Mouse (Mus musculus) megakaryocyte, embryonic 14.5 days (primary cell): ENCODE data around the gene Mrpl9. TPM values are rescaled to one million over a fixed set of nuclear protein-coding genes. Genes with fewer than 3 reads are reported as not detected.

ENCODE experiments used
- H3K27me3 ChIP-seq: replicated peaks from 2 replicates; pipeline ENCODE3; 2012; ENCODE audit warnings: inconsistent platforms
- H3K36me3 ChIP-seq: replicated peaks from 2 replicates; pipeline ENCODE3; 2012; ENCODE audit warnings: low read length, inconsistent platforms, mixed read lengths
- H3K4me1 ChIP-seq: 2 replicates; pipeline ENCODE4 v1.6.1; 2012; ENCODE audit warnings: inconsistent platforms
- H3K4me3 ChIP-seq: replicated peaks from 2 replicates; pipeline ENCODE3; 2012; ENCODE audit warnings: moderate library complexity, mild to moderate bottlenecking, inconsistent platforms
- H3K9me3 ChIP-seq: 2 replicates; pipeline ENCODE4 v1.6.1; 2012; ENCODE audit warnings: inconsistent platforms
- FLI1 ChIP-seq: IDR thresholded peaks from 2 replicates; pipeline ENCODE4 v1.6.1; 2012; ENCODE audit warnings: low read length, inconsistent platforms, mixed read lengths
- GATA1 ChIP-seq: IDR thresholded peaks from 3 replicates; pipeline ENCODE4 v1.6.1; 2012; ENCODE audit warnings: mixed read lengths, low read length, inconsistent platforms, borderline replicate concordance
- polyA plus RNA-seq: library from polyadenylated mRNA; stranded (reverse); fragments of >175 nt; gene quantifications from 2 replicates; pipeline ENCODE4 v1.2.3, GENCODE M21; 2012; ENCODE audit warnings: low replicate concordance; ENCODE audit not compliant: insufficient read depth

Gene Mrpl9
- polyA plus RNA-seq, 1 experiment, result 35.2 TPM

DNA sequence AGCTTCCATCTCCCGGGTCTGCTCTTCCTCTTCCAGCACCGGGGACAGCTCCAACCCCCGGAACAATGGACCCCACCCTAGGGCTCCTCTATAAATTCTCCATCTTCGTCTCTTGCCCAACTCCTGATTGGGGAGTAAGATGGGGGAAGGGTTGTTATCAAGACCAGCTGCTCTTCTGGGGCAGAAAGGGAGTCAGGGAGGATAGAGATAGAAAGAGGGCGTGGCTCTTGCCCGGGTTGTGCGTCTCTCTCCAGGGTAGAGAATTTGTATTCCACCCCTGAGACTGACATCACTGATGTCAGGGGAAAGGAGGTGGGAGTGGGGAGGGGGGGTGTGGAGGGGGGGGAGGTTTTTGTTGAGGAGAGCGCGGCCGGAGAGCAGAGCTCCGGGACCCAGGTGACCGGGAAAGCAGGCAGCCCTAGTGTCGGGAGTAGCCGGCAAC, 34.9 kb downstream of the Mrpl9 start, which contains the start of gene Celf3:
Celf3 (plus strand) TSS at position 315 of the 442 bp plus-strand sequence.
- Histone ChIP-seq H3K27me3 (peaks cover 72% of the 10 kb centered on the region), H3K9me3 (no peaks in the 10 kb centered on the region), H3K36me3 (no peaks in the 10 kb centered on the region), H3K4me3 (no peak within 1 kb of the TSS), H3K4me1 (peaks cover 27% of the 10 kb centered on the region)
- TF ChIP-seq GATA1 (no peak), FLI1 (no peak)

DNA sequence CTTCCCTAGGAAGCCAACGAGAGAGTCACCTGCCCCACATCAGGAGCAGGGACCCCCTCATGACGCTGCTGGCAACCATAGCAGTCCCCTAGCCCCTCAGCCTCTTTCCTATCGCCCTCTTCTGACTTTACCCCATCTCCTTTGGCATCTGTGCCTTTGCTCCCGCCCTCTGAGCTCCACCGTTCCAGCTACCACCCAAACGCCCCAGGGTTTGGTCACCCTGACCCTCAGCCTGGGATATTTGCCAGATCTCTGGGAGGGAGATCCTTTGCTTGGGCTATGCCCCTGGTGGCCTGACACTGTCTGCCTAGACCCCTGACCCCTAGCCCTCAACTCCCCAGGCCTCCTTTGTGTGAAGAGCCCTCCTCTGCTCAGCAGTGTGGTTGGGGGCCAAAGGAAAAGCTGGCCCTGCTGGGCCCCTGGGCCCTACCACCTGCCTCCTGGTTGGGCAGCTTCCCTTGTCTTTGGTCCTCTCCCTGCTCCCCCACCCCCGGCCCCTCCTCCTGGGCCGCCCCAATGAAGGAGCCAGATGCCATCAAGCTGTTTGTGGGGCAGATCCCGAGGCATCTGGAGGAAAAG, 35.6 kb downstream of the Mrpl9 start:
- H3K9me3 ChIP-seq, result no peaks in the 10 kb centered on the region
- TF ChIP-seq FLI1 (no peak), GATA1 (no peak)
- H3K27me3 ChIP-seq, result peaks cover 68% of the 10 kb centered on the region
- H3K36me3 ChIP-seq, result no peaks in the 10 kb centered on the region
- H3K4me1 ChIP-seq, result peaks cover 27% of the 10 kb centered on the region
- H3K4me3 ChIP-seq, result no peak overlapping the region

DNA sequence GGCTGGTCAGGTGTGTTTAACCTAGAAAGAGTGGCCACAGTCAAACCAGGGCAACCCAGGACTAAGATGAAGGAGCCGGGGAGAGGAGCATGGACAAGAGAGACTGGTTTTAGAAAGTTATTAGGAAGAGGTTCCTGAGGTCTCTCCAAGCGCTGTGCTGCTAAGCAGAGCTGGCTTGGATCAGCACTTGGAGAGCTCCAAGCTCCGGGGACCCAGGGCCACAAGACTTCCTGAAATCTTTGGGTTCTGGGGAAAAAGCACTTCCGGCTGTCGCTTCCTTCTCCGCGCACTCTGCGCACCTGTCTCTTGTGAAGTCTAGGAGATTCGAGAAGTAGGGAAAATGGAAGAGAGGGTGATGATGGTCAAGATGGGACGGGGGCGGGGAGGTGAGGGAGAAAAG, 36.4 kb downstream of the Mrpl9 start:
- H3K4me1 ChIP-seq, result peaks cover 27% of the 10 kb centered on the region
- 0 out of 2 replicates have a peak, but pooled peaks cover 2% of the 10 kb centered on the region for H3K9me3 ChIP-seq
- no peak for TF ChIP-seq GATA1
- TF ChIP-seq FLI1, result no peak
- H3K36me3 ChIP-seq, result no peaks in the 10 kb centered on the region
- no peak overlapping the region for H3K4me3 ChIP-seq
- peaks cover 65% of the 10 kb centered on the region for H3K27me3 ChIP-seq

DNA sequence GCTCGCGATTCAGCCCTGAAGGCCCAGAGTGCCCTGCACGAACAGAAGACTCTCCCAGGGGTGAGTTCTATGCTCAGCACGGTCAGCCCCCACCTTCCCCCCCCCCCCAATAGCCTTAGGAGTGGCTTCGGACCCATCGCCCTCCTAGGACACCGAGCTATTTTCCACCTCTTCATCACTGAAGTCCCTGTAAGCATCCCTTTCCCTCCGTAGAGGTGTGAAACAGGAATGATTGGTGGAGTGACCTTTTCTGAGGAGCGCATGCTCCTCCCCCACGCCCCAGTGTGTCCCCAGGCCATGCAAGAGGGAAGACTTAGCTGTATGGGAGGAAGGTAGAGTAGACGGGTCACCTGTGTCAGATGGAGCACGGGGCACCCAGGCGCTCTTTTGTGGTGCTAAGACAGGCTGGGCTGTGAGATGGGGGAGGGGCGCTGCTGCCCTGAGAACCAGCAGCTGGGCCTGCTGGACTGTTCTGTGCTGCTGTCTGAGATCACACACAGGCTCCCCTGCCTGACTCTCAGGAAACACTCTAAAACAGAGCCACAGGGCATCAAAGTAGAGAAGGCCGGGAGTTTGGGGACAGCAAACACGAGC, 37.3 kb downstream of the Mrpl9 start, which contains the start of gene Riiad1:
Riiad1 (minus strand) TSS at position 51 of the 594 bp plus-strand sequence.
- H3K4me3 ChIP-seq, result no peak within 1 kb of the TSS
- no peaks in the 10 kb centered on the region for H3K36me3 ChIP-seq
- no peak for TF ChIP-seq GATA1
- TF ChIP-seq FLI1, result no peak
- H3K27me3 ChIP-seq, result peaks cover 63% of the 10 kb centered on the region
- H3K4me1 ChIP-seq, result peaks cover 31% of the 10 kb centered on the region
- H3K9me3 ChIP-seq, result 0 out of 2 replicates have a peak, but pooled peaks cover 2% of the 10 kb centered on the region

DNA sequence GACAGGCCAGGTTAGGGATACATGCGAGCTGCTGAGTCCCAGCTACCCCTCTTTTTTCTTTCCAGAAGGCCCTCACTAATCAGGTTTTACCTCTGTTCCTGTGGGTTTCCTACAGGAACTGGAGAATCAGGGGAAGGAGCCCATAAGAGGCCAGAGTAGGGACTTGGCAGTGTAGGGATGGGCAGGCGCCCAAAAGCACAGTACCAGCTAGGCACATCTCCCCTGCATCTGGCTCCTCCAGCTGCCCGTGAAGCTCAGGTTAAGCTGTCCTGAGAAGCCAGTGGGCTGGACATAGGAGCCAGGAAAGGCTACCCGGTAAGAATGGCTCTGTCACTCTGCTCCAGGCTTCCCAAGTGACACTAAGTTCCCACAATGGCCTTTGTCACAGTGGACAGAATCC, 38.3 kb downstream of the Mrpl9 start:
- Histone ChIP-seq H3K27me3 (peaks cover 58% of the 10 kb centered on the region), H3K4me3 (no peak overlapping the region), H3K4me1 (peaks cover 32% of the 10 kb centered on the region), H3K9me3 (0 out of 2 replicates have a peak, but pooled peaks cover 2% of the 10 kb centered on the region), H3K36me3 (no peaks in the 10 kb centered on the region)
- TF ChIP-seq GATA1, result no peak

DNA sequence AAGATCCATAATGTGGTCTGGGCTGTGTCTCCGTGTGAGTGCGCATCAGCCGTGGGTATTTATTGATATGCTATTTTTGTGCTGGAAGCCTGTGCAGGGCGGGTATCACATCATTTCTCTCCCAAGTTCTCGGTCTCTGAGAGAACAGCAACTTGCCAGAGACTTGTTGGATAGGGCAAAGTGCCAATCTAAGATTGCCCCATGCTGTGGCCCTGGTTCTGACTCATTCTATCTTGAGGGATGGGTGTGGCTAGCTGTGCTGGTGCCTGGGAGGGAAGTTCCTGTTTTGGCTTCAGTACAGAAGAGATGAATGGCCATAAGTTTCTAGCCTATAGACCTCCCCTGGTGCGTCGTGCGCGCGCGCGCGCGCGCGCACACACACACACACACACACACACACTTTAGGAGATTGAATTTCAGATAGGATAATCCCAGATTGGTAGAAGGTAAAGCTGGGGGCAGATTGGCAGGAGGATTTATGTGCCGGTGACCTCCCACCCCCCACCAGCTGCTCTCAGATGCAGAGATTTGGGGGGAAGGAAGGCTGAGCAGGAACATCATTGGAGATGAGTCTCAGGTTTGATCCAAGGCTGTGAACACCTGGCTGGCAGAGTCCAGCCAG, 39.8 kb downstream of the Mrpl9 start:
- H3K4me3 ChIP-seq, result no peak overlapping the region
- no peak for TF ChIP-seq GATA1
- TF ChIP-seq FLI1, result no peak
- 0 out of 2 replicates have a peak, but pooled peaks cover 2% of the 10 kb centered on the region for H3K9me3 ChIP-seq
- H3K4me1 ChIP-seq, result peaks cover 32% of the 10 kb centered on the region
- peaks cover 52% of the 10 kb centered on the region for H3K27me3 ChIP-seq
- no peaks in the 10 kb centered on the region for H3K36me3 ChIP-seq

DNA sequence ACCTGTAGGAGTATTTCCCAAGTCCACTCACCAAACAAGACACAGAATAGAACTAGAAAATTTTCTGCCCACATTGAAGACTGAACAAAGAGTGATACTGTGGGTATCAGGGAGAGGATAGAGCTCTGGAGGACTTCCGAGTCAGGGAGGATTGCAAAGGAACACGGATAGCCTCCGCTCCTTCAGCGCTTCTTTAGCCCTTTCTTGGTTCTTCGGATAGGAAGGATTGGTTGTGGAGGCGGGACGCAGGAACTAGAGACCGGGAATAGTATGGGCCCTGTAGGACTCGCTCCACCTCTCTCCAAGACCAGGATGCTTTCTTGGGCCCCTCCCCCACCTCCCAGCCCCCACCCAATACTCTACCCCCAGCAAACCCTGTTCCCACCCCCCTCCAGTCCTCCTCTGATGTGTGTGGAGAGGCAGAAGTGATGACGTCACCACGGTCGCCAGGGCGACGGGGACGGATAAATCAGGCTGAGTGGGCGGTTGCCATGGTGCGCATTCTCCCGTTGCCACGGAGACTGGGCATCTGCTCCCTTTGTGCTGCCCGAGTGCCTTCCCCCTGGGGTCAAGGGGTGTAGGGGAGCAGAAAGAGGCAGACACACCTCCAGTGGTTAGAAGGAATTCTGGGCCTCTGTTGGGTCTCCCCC, 40.8 kb downstream of the Mrpl9 start:
- Histone ChIP-seq H3K27me3 (peaks cover 44% of the 10 kb centered on the region), H3K4me1 (peaks cover 32% of the 10 kb centered on the region), H3K4me3 (no peak overlapping the region), H3K36me3 (no peaks in the 10 kb centered on the region), H3K9me3 (0 out of 2 replicates have a peak, but pooled peaks cover 2% of the 10 kb centered on the region)
- TF ChIP-seq GATA1 (no peak), FLI1 (no peak)

DNA sequence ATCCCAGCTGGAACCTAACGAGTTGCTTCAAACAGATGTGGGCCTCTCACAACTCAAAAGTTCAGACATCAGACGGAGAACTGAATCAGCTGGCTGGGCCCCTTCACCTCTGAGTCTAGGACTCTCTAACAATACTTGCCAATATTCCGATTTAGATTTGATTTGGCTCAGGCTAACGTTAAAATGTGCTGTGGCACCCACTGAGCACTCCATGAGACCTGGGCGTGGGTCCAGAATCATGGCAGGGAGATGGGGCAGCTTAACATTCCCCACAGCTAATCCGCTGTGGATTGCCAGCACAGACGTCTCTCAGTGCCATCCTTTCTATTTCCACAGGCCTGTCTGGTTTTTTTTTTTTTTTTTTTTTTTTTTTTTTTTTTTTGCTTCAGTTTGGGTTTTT, 42.8 kb downstream of the Mrpl9 start:
- Histone ChIP-seq H3K4me1 (peaks cover 30% of the 10 kb centered on the region), H3K36me3 (no peaks in the 10 kb centered on the region), H3K27me3 (peaks cover 24% of the 10 kb centered on the region), H3K9me3 (0 out of 2 replicates have a peak, but pooled peaks cover 2% of the 10 kb centered on the region), H3K4me3 (no peak overlapping the region)
- TF ChIP-seq GATA1 (no peak), FLI1 (no peak)

DNA sequence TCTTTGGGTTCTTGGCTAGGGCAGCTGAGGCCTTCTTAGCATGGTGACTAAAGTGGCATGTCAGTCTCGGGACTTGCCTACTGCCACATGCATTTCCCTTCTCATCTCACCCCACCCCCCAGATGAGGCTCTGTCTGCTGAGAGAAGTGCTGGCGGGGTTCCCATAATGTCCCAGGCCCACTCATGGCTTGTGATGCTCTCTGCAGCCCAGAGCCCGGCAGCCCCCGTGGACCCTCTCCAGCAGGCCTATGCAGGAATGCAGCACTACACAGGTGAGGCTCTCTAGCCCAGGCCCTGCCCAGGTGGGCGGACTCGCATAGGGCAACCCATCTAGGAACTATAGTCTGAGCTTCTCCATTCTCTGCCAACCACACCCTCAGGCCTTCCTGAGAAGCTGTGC, 44.5 kb downstream of the Mrpl9 start:
- Histone ChIP-seq H3K9me3 (0 out of 2 replicates have a peak, but pooled peaks cover 2% of the 10 kb centered on the region), H3K27me3 (peaks cover 10% of the 10 kb centered on the region), H3K4me3 (no peak overlapping the region), H3K36me3 (peaks cover 5% of the 10 kb centered on the region), H3K4me1 (peaks cover 13% of the 10 kb centered on the region)
- TF ChIP-seq GATA1 (no peak), FLI1 (no peak)
